21 mouse cellular contexts compared by ENCODE assay signal in genomic region chr5:96641297-96641696, GRCm38 (mm10).
"Had no signal": no experiment of that assay in that cellular context is flagged by ENCODE, and none has a peak within 500 bp of the region (broad histone marks: within the 10 kb centered on the region; RNA-seq: fewer than 3 reads in every experiment).

No protein-coding gene starts in this region.

- DNase-seq: cerebellum, adult 8-10 months; cerebellum, adult 9-10 months; cerebellum, adult 9-11 months; cerebellum, postnatal 10 days; cerebellum, postnatal 14 days; cerebellum, postnatal 25 days; cerebellum, postnatal 36 days; embryo, embryonic 11 days; forebrain, postnatal 0 days; gastrocnemius, adult 2 months; gastrocnemius, postnatal 10 days; gastrocnemius, postnatal 14 days; gastrocnemius, postnatal 25 days; gastrocnemius, postnatal 36 days; heart, adult 11 months; heart, adult 18-20 months; heart, adult 2 months had no signal

- ATAC-seq: forebrain, embryonic 13.5 days; forebrain, embryonic 14.5 days; forebrain, embryonic 15.5 days; forebrain, embryonic 16.5 days; forebrain, postnatal 0 days had no signal
